Mouse (Mus musculus) forelimb bud, embryonic 11.5 days (tissue): ENCODE results near the gene Cdk11b.
"Not testable (repeated sequence)": the region's sequence is repeated elsewhere in the genome, so short reads cannot be mapped to it uniquely, and the experiment has no call there.

Experiments used
- DNase-seq: peaks from one replicate; pipeline ENCODE4 v3.0.0-alpha.2; 2012; ENCODE audit warnings: low read depth, low spot score

The Cdk11b gene

DNA sequence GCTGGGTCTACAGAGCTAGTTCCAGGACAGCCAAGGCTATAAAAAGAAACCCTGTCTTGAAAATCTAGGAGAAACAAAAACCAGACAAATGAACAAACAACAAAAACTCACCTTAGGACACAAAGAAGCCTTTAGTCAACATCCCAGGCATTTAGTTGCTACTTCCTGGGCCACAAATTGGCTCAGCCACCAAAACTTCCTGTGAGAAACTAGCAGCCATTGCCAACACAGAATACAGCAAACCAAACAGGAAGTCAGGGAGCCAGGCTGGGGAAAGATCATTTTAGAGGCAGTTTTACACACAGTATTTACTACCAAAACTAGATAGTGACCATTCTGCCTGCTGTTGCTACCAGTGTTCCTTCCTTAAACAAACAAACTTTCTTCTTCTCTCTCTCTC is 42.2 kb downstream of the Cdk11b start:
- no peak for DNase-seq

DNA sequence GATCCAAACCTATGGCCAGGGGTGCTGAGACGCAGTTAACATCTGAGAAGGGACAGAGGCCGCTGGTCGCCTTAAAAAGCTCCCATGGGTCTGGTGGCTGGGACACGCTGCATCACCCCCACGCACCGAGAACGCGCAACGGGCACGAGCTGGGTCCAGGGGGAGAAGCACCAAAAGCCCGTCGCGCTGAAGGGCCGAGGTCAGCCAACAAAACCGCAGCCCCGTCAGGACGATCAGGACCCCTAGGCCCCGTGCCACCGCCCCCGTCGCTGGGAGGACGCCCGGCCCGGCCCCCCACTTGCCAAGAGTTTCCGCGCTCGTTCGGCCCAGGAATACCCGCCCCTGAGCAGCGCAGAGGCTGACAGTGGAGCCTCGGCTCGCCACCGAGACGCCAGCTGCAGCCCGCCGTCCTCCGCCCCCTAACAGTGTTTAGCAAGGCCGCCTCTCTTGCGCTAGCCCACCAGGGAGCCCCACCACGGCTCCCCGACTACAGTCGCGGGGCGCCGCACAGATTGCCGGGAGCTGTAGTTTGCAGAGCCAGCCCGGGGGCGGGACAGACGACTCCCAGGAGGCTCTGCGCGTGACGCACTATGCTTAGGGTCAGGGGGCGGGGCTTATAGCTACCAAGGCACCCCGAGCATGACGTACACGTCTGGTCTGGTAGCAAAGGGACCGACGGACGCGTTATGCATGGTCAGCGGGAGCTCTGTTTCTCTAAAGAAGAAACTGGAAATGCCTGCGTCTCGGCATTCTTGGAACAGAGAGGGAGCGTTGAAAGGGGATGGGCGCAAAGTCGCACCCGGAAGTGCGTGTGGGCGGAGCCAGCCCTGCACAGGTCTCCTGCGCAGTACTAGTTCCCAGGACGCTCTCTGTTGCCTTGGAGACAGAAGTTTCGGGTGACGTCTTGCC is 44.3 kb downstream of the Cdk11b start, which contains the start of gene Mib2:
Mib2 (minus strand) TSS at position 510 of the 909 bp plus-strand sequence.
- peak; percentile 97 for DNase-seq

DNA sequence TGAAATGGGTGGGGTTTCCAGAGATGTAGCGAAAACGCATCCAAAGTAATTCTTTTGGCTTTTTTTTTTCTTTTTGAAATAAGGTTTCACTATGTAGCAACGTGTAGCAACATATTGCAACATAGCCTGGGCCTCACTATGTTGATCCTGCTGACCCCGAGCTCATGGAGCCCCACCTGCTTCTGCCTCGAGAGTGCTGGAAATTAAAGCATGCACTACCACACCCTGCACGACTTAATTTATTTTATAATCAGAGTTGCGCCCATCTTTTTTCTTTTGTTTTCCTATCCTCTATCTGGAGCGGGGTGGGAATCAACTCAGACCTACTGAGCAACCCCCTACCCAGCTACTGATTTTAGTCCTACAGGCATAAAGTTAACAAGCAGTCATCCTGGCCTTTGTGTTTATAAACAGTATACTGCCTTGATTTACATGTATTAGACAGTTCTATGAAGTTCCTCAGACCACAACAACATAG is 45.0 kb downstream of the Cdk11b start:
- DNase-seq, result no peak

DNA sequence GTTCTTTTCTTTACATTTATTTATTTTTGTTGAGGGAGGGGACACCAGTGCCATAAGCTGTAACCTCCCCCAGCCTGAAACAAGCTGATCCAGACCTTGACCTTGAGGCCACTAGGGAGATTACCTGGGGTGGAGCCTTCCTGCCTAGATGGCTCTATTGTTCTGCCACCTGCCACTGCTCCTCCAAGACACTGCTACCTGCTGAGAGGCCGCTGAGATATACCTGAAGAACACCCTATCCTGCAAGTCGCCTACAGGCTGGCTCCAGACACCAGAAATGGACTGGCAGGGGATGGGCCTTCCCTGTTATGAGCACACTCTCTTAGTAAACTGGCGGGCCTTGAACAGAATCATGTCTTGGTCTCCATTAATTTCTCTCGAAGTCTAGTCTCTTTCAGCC is 45.6 kb downstream of the Cdk11b start:
- not testable (repeated sequence) for DNase-seq

DNA sequence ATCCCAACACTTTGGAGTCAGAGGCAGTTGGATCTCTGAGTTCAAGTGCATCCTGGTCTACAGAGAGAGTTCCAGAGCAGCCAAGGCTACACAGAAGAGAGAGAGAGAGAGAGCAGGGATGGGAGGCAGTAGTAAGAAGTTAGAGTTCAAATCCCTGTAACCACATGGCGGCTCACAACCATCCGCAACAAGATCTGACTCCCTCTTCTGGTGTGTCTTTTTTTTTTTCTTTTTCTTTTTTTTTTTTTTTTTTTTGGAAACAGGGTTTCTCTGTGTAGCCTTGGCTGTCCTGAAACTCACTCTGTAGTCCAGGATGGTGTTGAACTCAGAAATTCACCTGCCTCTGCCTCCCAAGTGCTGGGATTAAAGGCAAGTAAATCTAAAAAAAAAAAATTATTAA is 47.4 kb downstream of the Cdk11b start:
- no peak for DNase-seq

DNA sequence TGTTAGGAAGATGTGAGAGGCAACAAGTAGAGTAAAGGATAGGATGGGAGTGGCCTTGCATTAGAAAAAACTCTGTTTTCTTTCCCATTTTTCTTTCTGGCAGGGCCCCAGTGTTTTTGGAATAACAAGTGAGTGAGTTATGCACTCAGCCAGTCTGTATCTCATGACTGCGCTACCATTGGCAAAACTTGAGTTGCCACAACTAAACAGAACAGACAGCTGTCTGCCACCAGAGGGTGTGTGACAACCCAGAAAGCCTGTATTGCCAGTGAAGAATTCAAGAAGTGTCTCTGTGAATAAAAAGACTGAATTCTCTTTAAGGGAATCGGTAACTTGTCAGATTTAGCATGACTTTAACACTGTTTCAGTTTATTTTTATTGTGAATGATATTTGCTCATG is 51.3 kb downstream of the Cdk11b start:
- no peak for DNase-seq

DNA sequence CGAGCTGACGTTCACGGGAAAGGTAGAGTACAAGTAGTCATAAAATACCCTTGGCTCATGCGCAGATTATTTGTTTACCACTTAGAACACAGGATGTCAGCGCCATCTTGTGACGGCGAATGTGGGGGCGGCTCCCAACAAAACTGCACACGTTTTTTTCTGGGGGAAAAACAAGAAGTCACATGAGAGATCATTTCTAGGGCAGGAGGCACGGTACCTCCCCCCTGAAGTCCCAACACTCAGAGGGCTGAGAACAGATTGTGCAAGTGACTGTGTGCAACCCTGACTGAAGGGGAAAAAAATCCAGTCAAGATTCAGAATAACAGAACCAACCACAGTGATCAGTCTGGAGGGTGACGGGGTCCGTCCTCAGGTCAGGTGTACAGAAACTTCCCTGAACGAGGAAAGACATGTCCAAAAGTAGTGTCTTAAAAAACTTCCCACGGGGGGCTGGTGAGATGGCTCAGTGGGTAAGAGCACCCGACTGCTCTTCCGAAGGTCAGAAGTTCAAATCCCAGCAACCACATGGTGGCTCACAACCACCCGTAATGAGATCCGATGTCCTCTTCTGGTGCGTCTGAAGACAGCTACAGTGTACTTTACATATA is 59.1 kb downstream of the Cdk11b start:
- DNase-seq, result not testable (repeated sequence)

DNA sequence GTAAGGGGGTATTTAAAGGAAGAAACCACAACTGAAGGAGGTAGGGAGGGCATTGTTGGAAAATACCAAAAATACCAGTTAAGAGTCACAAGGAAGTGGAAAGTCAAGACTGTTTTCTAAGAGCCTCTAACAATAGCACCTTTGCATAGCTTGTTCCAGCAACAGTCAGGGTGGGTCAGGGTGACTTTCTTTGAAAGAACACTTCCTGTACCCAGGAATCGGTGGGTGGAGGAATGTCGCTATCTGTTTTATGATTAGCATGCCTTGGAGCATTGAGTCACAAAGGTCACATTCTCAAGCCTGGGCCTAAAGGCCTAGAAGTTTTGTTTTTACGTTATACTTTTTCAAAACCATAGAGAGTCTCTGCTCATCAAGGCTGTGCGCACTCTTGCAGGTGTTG is 63.1 kb downstream of the Cdk11b start:
- not testable (repeated sequence) for DNase-seq

DNA sequence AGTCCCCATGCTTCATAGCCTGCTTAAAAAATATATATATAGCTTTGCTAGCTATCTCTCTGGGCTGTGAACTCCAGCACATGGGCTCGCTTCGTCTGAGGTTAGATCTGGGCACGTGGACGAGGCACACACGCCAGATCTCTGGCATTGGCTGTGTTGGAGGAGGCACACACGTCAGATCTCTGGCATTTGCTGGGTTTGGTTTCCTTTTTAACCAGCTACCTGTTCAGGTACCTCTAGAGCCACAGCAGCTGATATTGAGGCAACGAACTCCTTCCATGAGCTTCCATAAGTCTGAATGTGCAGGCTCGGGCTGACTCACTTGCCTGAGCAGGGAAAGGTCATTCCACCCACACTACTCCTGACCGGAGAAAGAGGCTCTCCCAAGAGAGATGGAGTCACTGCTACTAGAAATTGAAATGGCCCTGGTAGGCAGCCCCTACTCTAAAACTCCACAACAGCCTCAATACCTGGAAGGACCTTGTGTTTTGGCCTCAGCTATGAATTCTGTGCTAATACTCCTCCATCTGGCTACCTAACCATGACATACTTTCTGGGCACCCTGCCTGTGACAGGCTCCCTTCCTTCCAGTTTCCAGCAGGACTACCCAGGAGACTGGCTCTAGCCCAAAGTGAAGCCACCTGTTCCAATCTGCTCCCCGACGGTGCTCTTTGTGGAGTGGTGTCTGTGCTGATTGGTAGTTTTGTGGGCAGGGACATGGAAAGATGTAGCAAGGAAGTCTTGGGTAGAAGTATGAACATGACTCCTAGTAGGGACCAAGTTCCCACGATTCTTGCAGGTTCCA is 66.1 kb downstream of the Cdk11b start:
- DNase-seq, result no peak

DNA sequence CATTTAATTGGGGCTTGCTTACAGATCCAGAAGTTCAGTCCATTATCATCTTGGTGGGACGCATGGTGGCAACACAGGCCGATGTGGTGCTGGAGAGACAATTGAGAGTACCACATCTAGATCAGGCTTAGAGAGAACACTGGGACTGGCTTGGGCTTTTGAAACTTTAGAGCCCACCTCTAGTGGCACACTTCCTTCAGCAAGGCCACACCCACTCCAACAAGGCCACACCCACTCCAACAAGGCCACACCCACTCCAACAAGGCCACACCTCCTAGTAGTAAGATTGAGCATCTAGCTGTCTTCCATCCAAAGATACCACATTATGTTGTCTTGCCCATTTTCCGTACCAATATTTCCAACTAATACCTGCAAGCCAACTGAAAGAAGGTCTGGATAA is 67.8 kb downstream of the Cdk11b start:
- no peak for DNase-seq

DNA sequence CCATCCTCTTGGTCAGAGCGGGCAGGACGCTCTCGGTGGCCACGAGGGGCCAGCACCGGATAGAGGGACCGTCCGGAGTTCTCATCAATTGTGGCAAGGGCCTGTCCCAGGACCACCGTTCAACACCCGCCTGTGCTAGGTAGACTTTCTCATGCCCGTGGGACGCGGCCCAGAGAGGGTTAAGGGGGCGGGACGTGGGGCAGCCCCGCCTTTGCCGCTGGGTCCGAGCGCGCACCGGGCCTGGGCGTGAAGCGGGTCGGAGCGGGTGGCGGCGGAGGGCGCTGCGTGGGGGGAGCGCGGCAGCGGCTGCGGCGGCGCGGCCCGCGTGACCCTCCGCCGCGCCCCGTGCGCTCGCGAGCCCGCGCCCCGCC is 69.4 kb downstream of the Cdk11b start, which contains the start of gene Fndc10:
Fndc10 (plus strand) TSS at position 232 of the 371 bp plus-strand sequence.
- DNase-seq, result peak; percentile 21

DNA sequence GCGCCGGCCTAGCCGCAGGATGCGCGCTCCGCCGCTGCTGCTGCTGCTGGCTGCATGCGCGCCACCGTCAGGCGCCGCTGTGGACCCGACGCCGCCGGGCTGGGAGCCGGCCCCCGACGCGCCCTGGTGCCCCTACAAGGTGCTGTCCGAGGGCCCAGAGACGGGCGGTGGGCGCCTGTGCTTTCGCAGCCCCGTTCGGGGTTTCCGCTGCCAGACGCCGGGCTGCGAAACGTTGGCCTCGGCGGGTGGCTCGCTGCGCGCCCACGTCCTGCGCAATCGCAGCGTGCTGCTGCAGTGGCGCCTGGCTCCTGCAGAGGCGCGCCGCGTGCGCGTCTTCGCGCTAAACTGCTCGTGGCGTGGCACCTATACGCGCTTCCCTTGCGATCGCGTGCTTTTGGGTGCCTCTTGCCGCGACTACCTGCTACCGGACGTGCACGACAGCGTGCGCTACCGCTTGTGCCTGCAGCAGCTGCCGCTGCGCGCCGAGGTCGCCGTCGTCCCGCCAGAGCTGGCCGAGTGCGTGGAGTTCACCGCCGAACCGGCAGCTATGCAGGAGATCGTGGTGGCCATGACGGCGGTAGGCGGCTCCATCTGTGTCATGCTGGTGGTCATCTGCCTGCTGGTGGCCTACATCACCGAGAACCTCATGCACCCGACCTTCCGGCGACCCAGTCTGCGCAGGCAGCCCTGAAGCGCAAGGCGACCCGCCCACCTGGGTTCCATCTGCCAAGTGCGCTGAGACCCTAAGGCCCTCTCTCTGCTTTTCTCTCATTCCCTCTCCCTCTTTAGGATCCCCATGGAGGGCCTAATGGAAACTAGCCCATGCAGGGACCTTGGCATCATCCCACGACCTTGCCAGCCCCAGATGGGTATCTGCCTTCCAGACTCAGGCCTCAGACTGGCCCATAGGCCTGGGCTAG is 70.1 kb downstream of the Cdk11b start:
- DNase-seq, result peak; percentile 56

DNA sequence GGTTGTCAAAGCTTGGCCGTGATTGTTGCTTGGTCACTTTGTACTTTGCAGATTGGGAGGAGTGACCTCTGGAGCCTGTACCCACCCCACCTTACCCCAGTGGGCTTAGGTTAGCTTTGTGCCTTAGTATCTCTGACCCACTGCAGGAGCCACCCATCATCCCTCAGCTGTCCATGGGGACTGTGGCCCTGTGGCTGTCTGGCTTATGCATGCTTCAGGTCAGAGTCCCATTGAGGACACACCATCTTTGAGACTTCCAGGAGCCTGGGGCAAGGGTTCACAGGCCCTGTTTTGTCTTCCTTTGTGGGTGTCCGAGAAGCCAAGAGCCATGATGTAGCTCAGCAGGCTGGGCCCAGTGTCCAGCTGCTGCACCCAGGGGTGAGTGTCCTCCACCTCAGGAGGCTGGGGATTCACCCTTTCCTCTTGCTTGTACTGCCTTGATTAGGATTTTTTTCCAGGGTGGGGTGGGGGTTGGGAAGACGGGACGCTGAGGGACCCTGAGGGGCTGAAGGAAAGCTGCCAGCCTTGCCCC is 70.9 kb downstream of the Cdk11b start:
- no peak for DNase-seq

DNA sequence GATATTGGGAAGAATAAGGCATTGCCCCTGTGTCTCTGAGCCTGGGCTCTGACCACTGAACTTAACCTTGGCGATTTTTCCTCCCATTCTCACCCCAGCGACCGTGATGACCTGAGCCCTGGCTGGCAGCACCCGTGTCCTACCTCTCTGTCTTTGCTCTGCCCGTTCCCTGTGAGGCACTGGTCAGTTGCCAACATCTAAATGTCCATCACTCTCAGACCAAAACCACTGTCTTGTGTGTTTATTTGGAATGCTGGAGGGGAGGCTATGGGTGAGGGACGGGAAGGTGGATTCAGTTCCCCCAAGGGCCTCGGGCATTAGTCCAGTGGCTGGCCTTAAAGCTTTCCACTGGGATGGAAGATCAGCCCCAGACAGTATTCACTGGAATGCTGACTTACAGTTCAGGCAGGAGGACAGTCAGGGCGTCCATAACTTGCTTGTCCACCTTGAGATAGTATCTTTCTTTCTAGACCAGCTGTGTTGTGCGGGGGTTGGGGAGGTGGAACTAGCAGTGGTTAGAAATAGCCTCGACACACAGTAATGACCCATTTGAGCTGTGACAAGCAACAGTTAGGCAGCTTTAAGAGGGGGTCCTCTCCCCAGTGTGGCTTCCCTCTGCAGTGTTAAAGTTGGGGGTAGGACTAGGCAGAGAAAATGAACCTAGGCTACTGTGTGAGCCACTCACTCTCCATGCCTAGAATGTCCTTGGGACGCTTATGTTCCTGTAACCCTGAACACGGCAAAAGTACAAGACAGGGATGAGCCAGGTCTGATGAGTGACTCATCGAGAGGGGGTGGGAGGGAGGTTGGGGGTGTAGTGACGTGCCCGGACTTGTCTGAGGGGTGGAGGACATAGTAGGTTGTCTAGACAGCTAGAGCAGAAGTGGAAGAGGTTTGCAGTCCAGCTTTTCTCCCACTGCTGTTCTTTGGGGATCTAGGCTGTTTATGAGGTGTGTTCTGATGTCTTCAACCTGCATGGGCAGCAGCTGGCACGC is 71.9 kb downstream of the Cdk11b start:
- no peak for DNase-seq
